ENCODE assay signal across 18 mouse cellular contexts in the genomic region with DNA sequence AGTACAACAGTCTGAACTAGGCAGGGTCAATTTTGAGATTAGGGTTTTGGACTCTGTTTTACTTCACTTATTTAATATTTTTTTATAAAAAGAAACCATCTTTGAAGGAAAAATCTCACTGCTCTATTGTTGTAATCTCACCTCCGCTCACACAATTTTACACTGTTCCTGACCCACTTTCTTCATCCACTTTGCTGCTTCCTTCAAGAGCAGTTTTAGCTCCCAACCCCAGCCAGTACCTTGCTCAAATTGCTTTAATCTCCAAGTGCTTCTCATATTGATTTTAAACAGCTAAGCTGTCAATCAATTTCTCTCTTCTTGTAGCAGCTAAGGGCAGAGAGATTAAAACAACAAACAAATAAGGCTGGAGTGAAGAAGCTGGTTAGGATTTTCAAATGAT.
DNase-seq lines count a peak whose midpoint lies in the region; ATAC-seq lines count a peak whose summit lies in the region.
"Had no signal": no experiment of that assay in that cellular context is flagged by ENCODE, and none has a peak within 500 bp of the region (broad histone marks: within the 10 kb centered on the region; RNA-seq: fewer than 3 reads in every experiment).

No protein-coding gene starts in this region.

- no peak for DNase-seq in frontal cortex, postnatal 14 days (ENCODE audit: low spot score in 2 of 2)
- DNase-seq in brain, adult 2 months (ENCODE audit: low read depth, low spot score) = peak; percentile 50
- DNase-seq in right cerebral cortex, postnatal 10 days (ENCODE audit: low spot score in 2 of 2) = no peak
- DNase-seq: adrenal gland, adult 2 months; adrenal gland, adult 8-10 months; adrenal gland, postnatal 10 days; adrenal gland, postnatal 14 days; adrenal gland, postnatal 25 days; adrenal gland, postnatal 36 days; B cell, adult 2 months; cerebellum, adult 11 months; cerebellum, adult 11-12 months; cerebellum, adult 18-20 months; cerebellum, adult 2 months had no signal

- peak; percentile 91 for ATAC-seq in frontal cortex, adult (ENCODE audit: low TSS enrichment)
- ATAC-seq: activated CD4-positive, CD25-positive, alpha-beta regulatory T cell, adult 4 months; CD4-positive, CD25-positive, alpha-beta regulatory T cell, adult 4 months; Patski had no signal
